Mouse (Mus musculus): ENCODE data around the gene Ccdc63.

The Ccdc63 gene

DNA sequence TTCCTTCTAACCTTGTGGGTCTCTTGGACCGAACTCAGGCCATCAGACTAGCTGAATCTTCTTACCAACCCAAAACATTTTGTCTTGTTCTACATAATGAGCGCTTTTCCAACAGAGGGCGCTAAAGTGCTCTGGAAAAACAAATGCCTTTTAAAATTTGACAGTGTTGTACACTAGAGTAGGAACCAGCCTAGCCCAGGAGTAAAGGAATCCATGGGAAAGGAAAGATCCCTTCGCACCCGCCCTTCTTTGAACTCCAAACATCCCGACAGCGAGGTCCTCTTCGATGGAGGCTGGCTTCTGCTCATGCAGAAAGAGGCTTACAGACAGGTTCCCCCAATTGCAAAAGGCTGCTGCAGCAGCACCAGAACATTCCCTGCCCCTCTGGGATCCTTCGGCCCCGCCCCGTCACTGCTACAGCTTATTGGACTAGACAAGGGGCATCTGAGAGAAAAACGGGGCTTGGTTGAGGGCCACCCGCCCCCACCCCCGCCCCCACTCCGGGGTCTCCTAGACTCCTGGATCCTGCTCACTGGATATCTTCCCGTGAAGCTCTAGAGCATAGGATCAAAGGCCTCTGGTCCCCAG lies 11.5 kb downstream of the Ccdc63 start:
- peak; percentile 88 for DNase-seq (ENCODE audit: low read depth, low spot score)

DNA sequence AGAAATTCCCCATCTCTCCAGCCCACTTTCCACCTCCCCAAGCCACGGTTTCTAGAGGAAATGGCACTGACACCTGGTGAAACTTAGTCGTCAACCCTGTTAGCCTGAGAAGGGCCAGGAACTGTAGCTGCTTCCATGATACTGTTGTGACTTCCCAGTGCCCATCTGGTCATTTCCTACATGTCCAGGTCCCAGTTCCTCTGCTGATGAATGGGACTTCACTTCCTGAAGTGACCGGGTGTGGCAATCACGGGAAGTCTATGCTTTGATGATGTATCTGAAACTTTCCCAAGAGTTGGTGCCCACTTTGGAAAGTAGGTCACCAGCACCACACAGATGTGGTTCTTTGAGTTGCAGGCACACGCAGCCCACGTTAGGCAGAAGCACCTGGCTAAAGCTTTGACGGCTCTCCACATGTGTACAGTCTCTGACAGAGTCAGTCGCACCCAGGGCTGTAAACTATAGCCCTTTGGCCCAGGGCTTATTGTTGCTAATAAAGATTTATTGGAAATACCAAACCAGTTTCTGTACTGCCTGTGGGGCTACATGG lies 15.3 kb downstream of the Ccdc63 start:
- no peak for DNase-seq (ENCODE audit: low read depth, low spot score)

DNA sequence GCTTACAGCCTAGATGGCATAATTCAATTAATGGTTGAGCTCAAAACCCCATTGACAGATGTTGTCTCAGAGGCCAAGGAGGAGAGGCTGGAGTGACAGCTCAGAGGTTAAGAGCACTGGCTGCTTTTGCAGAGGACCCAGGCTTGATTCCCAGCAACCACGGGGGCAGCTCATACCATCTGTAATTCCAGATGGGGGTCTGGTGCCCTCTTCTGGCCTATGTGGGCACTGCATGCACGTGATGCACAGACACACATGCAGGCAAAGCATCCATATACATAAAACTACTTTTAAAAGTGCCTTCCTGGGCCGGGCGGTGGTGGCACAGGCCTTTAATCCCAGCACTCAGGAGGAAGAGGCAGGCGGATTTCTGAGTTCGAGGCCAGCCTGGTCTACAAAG lies 24.4 kb downstream of the Ccdc63 start:
- peak; percentile 90 for DNase-seq (ENCODE audit: low read depth, low spot score)

DNA sequence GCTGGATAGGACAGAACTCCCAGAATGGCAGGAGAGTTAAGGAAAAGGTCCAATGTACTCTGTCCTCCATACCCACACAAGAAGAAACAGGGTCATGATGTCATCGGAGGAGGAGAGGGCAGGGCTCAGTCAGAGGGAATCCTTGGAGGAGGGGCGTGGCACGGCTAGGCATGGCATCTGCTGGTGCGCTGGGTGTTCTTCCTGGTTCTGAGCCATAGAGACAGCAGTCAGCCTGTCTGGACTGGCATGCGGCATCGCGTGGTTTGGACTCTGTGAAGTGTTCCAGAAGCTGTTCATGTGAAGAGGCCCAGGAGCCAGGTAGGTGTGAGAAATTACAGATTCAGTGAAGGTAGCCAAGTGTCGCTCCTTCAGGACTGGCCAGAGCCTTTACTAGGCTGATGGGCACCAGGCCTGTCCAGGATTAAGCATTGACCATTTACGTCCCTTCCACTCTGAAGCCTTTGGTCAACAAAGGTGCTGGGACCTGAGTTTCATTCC lies 25.3 kb downstream of the Ccdc63 start:
- no peak for DNase-seq (ENCODE audit: low read depth, low spot score)

DNA sequence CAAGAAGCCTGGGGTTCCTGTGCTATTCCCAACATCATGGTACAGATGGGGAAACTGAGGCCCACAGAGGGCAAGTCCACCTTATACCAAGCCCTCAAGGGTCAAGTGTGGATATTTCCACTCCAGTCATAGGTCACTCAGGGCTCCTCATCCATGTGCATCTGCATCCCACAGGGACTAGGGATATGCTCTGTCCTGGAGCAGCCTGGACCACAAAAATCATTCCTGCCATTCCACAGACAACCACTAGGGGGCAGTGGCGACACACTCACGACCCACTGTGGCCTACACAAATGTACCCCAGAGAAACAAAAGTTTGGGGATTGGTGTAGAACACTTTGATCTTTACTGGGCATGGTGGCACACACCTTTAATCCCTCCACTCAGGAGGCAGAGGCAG lies 26.4 kb downstream of the Ccdc63 start:
- DNase-seq (ENCODE audit: low read depth, low spot score): peak; percentile 75

DNA sequence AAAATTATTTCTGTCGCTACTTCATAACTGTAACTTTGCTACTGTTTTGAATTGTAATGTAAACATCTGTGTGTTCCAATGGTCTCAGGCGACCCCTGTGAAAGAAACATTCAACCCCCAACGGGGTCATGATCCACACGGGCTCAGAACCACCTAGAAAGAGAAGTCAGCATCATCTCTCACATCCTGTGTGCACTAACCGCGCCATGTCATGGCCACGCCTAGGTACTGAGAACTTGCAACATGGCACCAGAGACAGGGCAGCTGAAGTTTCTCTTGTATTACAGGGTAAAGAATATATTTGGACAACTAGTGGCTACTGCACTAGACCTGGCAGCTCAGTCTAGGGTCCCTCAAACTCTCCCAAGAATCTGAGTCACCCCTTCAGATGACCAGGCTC lies 27.2 kb downstream of the Ccdc63 start:
- DNase-seq (ENCODE audit: low read depth, low spot score): no peak

DNA sequence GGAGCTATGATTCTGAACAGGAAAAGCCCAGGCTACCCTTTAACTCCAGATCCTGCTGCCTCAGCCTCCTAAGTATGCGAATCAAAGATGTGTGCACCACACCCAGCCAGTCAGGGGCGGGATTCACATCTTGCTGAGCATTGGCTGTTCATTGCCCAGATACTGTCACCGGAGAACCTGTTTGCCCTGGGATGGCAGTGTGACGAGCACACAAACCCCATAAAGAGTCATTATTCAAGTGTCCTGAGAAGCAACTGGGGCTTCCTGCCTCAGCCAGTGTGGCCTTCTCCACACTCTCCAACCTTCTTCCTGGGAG lies 28.7 kb downstream of the Ccdc63 start:
- DNase-seq (ENCODE audit: low read depth, low spot score): peak; percentile 79

DNA sequence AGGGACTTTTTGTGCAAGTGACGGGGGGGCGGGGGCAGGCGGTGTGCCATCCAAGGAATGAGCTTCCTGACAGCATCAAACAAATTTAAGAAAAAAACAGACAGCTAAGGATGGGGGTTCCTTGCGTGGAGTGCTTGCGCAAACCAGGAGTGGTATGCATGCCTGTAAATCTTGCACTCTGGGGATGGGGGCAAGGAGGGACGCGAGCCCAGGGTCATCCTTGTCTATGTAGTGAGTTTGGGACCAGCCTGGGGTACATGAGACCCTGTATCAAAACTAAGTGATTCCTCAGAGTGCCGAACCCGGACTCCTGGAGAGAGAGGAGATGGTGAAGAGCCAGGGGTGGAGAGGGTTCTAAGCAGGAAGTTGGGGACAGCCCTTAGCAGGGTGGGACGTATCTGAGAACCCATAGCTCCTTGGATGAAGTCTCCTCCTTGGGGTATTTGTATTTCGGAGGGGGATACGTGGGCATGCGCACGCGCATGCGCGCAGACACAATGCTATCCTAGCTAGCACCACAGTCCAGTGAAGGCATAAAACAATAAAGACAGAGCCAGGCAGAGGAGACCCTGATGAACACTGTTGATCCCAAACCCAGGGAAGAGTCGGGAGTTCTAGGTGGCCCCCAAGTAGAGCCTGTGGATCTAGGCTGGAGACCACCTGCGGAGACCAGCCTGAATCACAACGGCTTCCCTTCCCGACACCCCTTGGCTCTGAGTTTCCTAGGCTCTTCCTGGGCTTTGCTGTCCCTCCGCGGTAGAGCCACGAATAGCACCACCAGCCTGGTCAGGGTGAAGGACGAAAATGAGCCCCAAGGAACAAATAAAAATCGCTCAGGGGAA lies 29.3 kb downstream of the Ccdc63 start:
- peak; percentile 80 for DNase-seq (ENCODE audit: low read depth, low spot score)

DNA sequence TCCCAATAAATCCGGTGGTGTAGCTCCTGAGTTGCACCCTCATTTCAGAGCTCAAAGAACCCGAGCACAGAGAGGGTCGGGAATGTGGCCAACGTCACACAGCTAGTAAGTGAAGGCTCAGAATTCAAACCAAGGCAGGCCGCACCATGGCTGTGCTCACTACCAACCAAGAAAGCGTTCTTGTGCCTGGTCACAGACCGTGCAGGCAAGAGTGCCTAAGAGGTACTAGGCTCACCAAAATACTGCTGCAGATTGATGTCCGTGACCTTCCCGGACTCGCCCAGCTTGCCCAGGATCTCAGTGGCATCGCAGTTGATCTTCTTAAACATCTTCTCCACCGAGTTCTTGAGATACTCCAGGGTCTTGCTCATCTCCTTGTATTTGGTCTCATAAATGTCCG lies 30.0 kb downstream of the Ccdc63 start:
- DNase-seq (ENCODE audit: low read depth, low spot score): no peak

DNA sequence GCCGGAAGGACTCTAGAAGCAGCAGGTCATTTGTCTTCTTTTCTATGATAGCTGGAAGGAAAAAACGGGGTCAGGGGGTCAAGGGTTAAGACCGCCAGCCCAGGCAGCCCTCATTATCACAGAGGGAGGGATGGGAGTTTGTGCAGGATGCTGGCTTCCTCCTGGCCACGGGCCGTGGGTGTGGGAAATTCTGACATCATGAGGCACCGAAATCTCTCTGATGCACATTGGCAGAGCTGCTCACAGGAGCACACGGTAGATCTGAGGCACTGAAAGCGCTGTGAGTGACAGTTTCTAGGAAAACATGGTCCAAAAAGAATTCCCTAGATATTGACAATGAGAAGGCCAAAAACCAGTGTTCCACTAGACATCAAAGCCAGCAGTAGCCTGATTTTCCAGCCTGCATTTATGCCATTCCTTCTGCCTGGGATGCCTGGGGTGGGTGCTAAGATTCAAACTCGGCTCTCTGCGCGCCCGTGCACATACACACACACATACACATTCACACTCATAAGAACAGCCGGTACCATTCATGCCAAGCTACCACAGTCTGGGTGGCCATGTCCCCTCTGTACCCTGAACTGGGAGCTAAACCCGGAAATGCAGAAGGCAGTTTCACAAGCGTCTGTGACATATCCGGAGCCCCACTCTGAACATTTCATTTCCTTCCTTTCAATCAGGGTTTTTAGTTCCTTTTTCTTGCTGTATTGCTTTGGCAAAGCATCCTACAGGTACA lies 31.1 kb downstream of the Ccdc63 start:
- DNase-seq (ENCODE audit: low read depth, low spot score): no peak

DNA sequence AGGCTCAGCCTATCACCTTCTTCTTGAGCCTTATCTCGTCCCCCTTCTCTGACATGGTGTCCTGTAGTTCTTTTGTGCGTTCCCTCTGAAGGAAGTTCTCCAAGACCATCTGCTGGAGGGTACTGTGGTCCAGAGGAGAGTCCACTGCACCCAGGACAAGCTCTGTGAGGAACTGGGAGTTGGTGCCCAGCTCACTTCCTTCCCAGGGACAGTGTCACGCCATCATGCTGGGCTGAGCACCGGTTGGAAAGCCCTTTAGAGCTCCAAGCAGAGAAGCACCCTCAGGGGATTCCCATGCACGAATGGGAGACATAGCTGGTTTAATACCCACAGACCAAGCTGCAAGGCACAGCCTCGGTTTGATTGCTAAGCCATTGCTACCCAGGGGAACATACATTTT lies 32.5 kb downstream of the Ccdc63 start:
- DNase-seq (ENCODE audit: low read depth, low spot score): no peak

DNA sequence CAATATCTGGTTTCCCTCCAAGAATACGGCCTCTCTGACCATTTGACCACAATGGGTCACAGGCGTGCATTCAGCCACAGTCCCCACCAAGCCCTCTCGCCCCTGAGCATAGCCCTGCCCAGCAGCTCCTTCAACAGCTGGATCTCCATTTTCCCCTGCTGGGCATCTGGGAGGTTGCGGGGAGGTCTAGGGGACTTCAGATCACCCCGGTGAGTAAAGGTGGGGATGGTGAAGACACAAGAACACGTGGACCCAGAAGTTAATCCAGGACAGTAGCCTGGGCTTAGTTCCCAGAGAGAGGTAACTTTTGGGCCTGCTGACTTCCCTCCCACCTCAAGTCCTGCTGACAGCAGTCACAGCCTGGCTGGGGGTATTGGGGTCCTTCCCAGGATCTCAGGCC lies 34.4 kb downstream of the Ccdc63 start:
- DNase-seq (ENCODE audit: low read depth, low spot score): no peak

DNA sequence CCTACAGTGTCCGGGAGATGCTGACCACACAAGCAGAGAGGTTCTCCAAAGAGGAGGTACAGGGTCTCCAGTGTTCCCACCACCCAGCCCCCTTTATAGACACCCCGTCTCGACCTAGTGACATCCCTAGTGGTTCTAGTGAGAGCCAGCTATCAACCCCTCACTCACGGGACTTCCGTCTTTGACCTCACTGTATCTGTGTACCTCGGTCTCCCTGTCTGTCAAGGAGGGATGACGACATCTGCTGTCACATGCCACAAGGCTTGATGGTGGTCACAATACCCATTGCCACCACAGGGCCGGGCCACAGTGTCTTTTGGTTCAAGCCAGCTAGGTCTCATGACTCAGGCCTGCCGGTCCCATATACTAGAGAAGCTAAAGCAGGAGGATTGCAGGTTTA lies 35.6 kb downstream of the Ccdc63 start:
- no peak for DNase-seq (ENCODE audit: low read depth, low spot score)

DNA sequence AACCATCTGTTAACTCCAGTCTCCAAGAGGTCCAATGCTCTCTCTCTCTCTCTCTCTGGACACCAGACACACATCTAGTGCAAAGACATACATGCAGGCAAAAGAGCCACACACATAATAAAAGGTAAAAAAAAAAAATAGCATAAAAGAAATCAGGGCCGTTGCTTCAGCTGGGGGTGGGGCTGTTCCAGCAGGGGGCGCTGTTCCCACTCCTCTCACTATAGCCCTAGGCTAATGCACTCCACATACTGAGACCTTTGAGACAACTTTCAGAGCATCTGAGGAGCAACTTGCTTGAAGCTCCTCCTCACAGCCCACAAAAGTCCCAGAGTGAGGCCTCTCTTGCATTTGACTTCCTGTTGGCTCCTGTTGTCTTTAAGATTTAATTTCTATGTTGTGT lies 36.4 kb downstream of the Ccdc63 start:
- peak; percentile 55 for DNase-seq (ENCODE audit: low read depth, low spot score)

DNA sequence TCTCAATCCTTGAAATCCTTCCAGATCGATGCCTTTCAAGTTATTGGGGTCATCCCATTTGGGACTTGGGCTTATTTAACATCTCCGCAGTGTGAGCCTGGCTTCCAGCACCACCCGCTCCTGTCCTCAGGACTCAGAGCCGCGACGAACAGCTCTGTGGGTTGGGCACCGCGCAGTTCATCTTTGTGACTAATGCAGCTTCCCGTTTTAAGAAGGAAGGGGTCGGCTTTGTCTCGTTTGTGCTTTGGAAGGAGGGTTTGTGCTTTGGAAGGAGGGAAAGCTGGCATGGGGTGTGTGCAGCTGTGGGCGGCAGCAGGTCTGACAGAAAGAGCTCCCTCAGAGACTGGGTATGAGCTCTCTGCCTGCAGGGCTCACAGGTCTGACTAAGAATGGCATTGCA lies 37.5 kb downstream of the Ccdc63 start:
- no peak for DNase-seq (ENCODE audit: low read depth, low spot score)

DNA sequence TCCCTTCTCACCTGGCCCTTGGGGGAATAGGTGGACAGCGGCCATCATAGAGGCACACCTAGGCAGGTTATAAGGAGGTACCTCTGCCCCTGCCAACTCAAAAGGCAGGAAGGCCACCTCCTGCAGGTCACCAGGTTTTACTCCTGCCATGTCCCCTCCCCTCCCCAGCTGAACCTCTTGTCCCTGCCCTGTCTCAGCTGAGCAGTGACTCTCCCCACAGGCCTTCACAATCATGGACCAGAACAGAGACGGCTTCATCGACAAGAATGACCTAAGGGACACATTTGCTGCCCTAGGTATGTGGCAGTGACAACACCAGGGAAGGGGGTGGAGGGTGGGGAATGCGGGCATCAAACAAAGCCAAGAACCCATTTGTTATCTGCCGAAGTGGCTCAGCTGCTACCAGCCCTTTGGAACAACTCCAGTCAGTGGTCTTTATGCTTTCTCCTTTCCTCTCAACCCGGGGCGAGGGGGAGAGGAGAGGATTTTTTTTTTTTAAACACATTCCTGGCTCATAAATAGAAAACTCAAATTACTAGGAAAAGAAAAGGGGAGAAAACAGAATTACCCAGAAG lies 38.1 kb downstream of the Ccdc63 start:
- no peak for DNase-seq (ENCODE audit: low read depth, low spot score)

DNA sequence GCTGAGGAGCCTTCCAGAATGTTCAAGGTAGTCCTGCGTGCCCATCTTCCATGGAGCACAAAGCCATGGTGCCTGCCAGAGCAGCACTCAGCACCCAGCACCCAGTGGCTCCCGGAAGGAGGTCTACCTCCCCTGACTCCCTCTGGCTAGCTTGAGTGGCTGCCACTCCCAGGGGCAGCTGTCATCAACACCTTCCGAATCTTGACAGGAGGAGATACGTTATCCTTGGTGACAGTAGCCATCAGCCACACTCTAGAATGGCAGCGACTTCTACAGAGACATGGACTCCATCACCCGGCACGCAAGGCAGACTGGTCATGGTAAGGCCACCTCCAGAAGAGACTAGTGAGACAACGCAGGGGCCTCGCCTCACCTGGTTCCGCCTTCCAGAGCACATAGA lies 46.2 kb downstream of the Ccdc63 start:
- DNase-seq (ENCODE audit: low read depth, low spot score): no peak

DNA sequence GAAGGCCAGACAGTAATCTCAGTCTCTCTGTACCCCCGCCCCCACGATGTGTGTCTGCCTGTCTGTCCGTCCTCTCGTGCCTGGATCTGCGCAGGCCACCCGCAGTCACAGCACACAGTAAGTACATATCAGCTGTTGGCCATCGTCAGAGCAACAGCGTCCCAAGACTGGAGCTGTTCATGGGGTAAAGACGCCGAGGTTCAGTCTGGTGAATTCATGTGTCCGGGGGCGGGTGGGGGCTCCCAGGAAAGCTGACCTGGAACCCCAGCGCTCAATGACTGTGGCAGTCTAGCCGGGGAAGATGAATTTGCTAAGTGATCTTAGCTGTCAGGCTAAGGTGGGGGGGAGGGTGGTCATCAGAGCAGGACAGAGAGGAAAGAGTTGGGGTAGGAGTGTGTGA lies 46.9 kb downstream of the Ccdc63 start:
- DNase-seq (ENCODE audit: low read depth, low spot score): no peak

DNA sequence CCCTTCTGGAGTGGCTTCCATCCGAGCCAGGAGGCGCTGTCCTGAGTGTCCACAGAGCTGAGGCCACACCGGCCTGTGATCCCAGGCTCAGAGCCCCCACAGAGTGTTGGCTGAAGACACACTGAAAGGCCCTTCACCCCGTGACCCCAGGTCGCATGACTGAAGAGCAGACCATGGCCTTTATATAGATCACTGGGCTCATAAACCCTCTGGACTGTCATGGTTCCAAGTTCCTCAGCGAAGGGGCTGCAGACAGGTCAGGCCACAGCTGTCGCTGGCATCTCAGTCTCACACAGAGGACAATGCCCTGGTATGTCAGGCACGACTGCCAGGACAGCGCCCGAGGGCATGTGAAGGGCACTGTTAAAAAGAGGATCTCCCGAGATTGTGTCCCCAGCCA lies 47.8 kb downstream of the Ccdc63 start:
- no peak for DNase-seq (ENCODE audit: low read depth, low spot score)

DNA sequence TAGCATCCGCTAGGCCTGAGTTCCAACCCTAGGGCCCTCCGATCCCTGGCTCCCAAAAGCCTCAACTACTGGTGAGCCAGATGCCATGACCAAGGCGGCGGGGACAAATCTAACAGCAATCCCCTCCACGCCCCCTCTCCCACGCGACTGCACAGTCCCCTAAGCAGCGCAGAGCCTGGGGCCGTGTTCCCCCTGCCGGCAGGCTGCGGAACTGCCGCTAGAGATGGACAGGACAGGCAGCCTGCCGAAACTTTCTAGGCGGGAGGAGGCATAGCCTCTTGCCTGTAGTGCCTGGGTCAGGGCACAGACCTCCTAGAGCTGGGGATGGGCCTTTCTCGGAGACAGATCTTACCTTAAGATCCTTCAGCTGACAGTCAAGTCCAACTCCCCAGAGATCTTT lies 49.6 kb downstream of the Ccdc63 start:
- DNase-seq (ENCODE audit: low read depth, low spot score): peak; percentile 82

DNA sequence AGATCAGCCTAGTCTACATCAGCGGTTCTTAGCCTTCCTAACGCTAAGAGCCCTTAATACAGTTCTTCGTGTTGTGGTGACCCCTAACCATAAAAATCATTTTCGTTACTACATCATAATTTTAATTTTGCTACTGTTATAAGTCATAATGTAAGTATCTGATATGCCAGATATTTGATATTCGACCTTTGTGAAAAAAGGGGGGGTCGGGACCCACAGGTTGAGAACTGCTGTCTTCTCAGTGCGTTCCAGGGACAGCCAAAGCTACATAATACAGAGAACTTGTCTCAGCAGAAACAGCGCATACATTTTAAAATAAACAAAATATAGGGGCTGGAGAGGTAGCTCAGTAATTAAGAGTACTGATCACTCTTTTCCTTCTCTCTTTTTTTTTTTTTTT lies 51.0 kb downstream of the Ccdc63 start:
- no peak for DNase-seq (ENCODE audit: low read depth, low spot score)

DNA sequence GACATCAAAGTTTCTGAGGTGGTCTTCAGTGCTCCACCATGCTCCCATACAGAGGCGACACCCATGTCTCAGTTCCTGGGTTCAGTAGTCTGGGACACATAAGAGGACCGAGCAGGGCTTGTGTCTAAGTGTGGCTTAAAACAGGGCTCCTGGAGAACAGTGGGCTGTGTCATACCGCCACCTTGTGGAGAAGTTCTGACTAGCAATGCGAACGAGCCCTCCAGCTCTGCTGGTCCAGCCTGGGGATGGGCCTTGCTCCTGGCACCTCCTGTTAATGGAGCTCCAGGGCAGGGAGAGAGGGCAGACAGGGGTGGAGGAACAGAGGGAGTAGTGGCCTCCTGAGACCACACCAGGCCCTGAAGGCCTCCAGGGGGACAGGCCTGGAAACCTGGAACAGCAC lies 51.7 kb downstream of the Ccdc63 start:
- peak; percentile 87 for DNase-seq (ENCODE audit: low read depth, low spot score)
